Comparison of ENCODE assay signal across 10 mouse cellular contexts in genomic region chr1:158713301-158714095, GRCm38 (mm10).
DNase-seq lines count a peak whose midpoint lies in the region; ATAC-seq lines count a peak whose summit lies in the region.
"Had no signal": no experiment of that assay in that cellular context is flagged by ENCODE, and none has a peak within 500 bp of the region (broad histone marks: within the 10 kb centered on the region; RNA-seq: fewer than 3 reads in every experiment).

No protein-coding gene starts in this region.

- DNase-seq in heart, adult 8-10 months (ENCODE audit: low spot score), result peak; percentile 12
- DNase-seq in heart, postnatal 25 days (ENCODE audit: low spot score), result no peak
- peak; percentile 72 for DNase-seq in 3T3-L1 (ENCODE audit: low read depth, low spot score)
- peak; percentile 70 for DNase-seq in brain, adult 2 months (ENCODE audit: low read depth, low spot score)
- peak; percentile 40 for DNase-seq in forelimb bud, embryonic 11.5 days (ENCODE audit: low read depth, low spot score)
- peak; percentile 40 for DNase-seq in limb, embryonic 10.5 days (ENCODE audit: low spot score)
- DNase-seq in thymus, postnatal 25 days, result no peak

- H3K4me1 ChIP-seq in limb, embryonic 10.5 days, result no peaks in the 10 kb centered on the region
- H3K4me1 ChIP-seq in stomach, embryonic 14.5 days (ENCODE audit: control insufficient read depth, insufficient read depth, low read length), result no peaks in the 10 kb centered on the region
- H3K4me1 ChIP-seq: megakaryocyte, embryonic 14.5 days had no signal

- H3K27me3 ChIP-seq in limb, embryonic 10.5 days (ENCODE audit: low read depth, poor library complexity, severe bottlenecking), result no peaks in the 10 kb centered on the region
- no peaks in the 10 kb centered on the region for H3K27me3 ChIP-seq in stomach, embryonic 14.5 days (ENCODE audit: control insufficient read depth, insufficient read depth, low read length)
- H3K27me3 ChIP-seq: megakaryocyte, embryonic 14.5 days had no signal

- H3K9ac ChIP-seq in stomach, embryonic 14.5 days (replicated peaks; ENCODE audit: low read depth, low read length), result no peak overlapping the region

- intact Hi-C loops in heart, postnatal 25 days (cut with DNase I), result loop anchor here (1.0 kb wide), 2 partner anchors 240 to 422 kb away; no protein-coding TSS in a partner anchor

- peak; percentile 6; the same call in 1 of the 2 replicates for ATAC-seq in stomach, embryonic 14.5 days (ENCODE audit: insufficient number of reproducible peaks, insufficient read depth, low FRiP score, low read depth)

- H3K4me3 ChIP-seq in limb, embryonic 10.5 days, result no peak overlapping the region
- H3K4me3 ChIP-seq in stomach, embryonic 14.5 days (ENCODE audit: low read depth, low read length), result no peak overlapping the region
- H3K4me3 ChIP-seq: megakaryocyte, embryonic 14.5 days had no signal

- H3K27ac ChIP-seq in limb, embryonic 10.5 days, result no peak overlapping the region
- no peak overlapping the region for H3K27ac ChIP-seq in stomach, embryonic 14.5 days (ENCODE audit: low read length)

- no peaks in the 10 kb centered on the region for H3K36me3 ChIP-seq in limb, embryonic 10.5 days
- no peaks in the 10 kb centered on the region for H3K36me3 ChIP-seq in stomach, embryonic 14.5 days (ENCODE audit: control insufficient read depth, insufficient read depth, low read length)
- H3K36me3 ChIP-seq: G1E had no signal

- H3K4me2 ChIP-seq in stomach, embryonic 14.5 days (replicated peaks; ENCODE audit: low read depth, low read length), result no peak overlapping the region

- WGBS in limb, embryonic 10.5 days, result 36% methylated on average over 5 of the region's 5 CpGs
- WGBS in stomach, embryonic 14.5 days, result 36% methylated on average over 5 of the region's 5 CpGs

- H3K9me3 ChIP-seq in limb, embryonic 10.5 days (replicated peaks), result no peaks in the 10 kb centered on the region
- H3K9me3 ChIP-seq in stomach, embryonic 14.5 days (ENCODE audit: control insufficient read depth, low read depth, low read length), result no peaks in the 10 kb centered on the region
- H3K9me3 ChIP-seq: megakaryocyte, embryonic 14.5 days had no signal

Comparison
In these comparisons a context has a peak if more than half of its experiments do, and no peak if none do; other contexts are left out.
1. DNase-seq: peak in heart, adult 8-10 months (single experiment), 3T3-L1 (single experiment), brain, adult 2 months (single experiment), forelimb bud, embryonic 11.5 days (single experiment) and limb, embryonic 10.5 days (single experiment); none in heart, postnatal 25 days (single experiment) and thymus, postnatal 25 days (single experiment).